Mouse (Mus musculus) urinary bladder, adult 18-20 months (tissue): ENCODE measurements around the gene Tstd1.
A peak's percentile ranks its signal among the peaks of the same experiment; 100 is the strongest.

Source experiments
- DNase-seq, 2 experiments: peaks; one replicate each; pipeline ENCODE4 v3.0.0; 2022; ENCODE audit warnings: low spot score in 2 of 2, mixed read lengths in 2 of 2

The Tstd1 gene

DNA sequence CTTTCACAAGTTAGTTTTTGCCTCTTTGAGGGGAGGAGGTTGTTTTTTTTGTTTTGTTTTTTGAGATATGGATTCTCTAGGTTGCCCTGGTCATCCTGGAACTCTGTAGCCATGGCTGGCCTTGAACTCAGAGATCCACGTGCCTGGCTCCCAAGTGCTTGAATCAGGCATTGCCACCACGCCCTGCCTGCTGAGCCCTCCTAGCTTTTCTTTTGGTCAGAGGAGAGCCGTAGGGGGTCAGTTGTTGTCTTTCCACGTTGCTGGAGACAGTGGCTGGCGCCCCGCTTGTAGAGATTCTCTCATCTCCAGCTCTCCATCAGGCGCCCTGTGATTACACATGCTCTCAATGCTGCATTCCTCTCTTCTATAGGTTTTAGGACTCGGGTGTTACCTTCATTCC, 5.1 kb upstream of the Tstd1 start:
- DNase-seq: no peak

DNA sequence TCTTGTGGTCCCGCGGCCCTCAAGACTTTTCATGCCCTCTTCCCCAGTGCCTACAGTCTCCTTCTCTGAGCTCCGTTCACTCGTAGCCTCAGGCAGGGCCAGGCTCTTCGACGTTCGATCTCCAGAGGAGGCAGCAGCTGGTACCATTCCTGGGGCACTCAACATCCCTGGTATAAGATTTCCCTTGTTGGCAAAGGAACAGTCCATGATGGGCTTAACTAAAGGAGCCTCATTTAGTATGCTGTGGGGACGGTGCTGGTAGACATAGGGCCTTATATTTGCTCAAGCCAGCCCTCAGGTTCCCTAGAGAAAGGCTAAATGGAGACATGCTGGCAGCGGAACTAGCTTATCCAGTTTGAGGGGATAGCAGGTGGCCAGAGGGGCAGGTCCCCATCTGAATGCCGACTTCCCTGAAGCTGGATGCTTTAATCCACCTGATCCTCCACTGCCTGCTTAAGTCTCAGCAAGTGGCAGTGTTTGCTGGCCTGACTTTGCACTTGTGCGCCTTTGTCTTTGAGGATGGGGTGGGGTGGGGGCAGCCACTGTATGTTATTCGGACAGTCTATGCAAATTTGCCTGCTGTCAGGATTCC, 715 bp downstream of the Tstd1 start:
- no peak for DNase-seq

DNA sequence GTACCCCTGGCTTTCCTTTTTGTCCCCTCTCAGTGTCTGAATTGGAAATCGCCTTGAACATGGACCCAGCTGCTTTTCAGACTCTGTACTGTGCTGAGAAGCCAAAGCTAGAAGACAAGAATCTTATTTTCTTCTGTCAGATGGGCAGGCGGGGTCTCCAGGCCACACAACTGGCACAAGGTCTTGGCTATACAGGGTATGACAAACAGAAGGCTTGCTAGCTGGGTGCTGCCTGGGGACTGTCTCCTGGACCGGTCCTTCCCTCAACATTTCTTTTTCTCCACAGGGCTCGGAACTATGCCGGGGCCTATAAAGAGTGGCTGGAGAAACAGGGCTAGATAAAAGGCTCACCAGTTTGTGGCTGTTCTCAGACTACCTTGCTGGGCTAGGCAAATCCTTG, 1.2 kb downstream of the Tstd1 start:
- no peak for DNase-seq

DNA sequence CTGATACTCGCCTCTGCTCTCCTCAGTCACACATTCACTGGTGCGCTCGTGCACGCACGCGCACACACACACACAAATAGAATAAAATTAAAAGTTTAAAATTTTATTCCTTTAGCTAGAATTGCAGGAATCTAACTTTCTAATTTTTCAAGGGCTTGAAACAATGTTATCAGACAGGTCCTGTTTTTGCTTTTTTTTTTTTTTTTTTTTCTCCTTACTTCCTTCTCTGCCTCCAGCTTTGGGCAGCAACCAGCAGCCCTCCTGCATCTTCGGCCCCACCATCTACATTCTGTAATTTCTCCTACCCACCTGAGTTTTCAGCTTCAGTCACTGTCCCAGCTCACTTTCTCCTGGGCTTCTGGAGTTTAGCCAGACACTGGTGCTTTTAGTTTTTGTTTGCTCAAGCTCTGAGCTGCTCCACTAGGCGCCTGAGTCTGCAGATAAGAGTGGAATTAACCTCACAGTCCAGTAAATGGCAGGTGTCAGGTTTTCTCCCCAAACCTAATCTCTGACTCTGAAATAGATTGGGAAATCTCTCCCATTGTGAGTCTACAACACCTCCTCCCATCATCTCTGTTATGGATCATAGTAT, 3.9 kb downstream of the Tstd1 start:
- no peak for DNase-seq

DNA sequence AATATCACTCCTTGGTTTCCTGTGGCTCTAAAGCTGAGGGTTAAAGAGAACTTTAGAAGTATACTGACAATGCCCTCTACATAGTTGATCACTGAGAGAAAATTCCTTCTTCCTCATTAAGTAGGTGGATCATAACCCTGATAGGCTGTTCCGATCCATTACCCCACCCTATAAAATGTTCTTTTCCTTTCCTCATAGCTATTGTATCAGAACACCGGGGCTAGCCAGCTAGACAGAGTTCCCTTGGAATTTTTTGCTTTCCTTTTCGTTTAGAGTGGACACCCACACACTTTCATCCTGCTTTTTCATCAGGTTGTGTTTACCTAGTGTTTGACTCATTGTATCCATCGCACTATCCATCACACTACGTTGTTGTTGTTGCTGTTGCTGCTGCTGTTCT, 6.0 kb downstream of the Tstd1 start:
- DNase-seq: no peak

DNA sequence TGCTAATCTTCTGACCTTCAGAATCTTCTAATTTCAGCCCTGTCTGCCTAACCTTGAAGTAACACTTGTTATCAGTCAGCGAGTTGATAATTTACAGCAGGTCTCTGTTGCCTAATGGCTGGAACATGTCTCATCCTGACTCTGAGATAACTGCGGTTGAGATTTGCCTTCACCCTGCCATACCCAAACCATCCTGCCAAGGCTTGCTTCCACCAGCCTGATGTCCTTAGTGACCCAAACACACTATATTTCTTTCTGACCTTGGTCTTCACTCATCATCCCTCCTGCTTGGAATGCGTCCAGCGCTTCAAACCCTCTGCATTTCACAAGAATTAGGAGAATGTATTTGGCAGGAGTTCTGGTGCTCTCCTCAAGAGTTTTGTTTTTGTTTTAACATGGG, 6.5 kb downstream of the Tstd1 start:
- peak in 1 of 2 experiments; percentile 64 for DNase-seq

DNA sequence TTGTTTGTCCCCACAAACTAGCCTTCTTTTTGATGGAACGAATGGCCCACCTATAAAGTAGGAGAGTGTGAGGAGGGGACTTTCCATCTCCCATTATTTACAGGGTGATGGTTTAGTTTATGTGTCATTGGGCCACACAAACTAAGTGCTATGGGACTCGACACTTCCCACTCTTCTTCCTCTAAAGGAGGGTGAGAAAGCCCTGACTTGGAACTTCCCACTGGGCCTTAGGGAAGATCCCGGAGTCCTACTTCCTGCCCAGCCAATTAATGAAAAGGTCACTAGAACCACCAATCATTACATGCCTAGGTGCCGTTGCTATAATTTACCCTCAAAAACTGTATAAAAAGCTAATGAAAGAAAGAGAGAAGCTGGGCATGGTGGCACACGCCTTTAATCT, 13.5 kb downstream of the Tstd1 start:
- DNase-seq: no peak

DNA sequence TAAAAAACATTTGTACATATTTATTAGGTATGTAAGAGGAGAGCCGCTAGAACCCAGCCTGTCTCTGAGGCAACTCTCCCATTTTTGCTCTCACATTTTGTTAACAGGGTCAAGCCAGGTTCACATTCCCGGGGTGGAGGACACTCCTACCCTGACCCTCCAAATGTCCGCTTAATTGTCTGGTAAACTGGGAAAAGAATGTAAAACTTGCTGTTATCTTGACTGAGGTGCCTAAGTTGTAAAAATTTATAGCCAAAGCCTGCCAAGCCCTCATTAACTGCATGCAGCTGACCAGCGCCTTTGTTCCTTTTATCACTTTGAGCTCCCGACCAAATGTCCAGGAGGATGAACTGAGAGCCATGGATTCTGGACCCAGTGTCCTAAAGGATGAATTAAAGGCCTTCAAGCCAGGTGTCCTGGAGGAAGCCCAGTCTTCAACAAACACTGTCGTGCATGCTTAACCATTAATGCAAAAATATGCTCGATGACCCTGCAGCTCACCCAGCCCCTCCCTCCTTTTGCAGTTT, 16.7 kb downstream of the Tstd1 start:
- DNase-seq: no peak

DNA sequence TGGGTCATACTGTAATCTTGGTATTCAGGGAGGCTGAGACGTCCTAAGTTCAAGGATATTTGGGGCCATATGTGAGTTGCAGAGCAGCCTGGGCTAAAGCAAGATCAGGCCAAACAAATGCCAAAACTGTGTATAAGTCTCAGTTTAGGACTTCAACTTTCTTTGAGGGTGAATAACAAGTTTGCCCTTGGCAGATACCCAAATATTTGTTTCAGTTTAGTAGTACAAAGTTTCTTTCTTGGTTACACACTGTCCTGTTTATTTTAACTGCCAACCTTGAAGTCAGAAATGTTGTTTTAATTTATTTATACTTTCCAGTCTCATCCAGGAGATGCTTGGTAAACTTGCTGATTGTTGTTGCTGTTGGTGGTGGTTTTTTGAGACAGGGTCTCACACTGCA, 17.3 kb downstream of the Tstd1 start:
- DNase-seq: no peak

DNA sequence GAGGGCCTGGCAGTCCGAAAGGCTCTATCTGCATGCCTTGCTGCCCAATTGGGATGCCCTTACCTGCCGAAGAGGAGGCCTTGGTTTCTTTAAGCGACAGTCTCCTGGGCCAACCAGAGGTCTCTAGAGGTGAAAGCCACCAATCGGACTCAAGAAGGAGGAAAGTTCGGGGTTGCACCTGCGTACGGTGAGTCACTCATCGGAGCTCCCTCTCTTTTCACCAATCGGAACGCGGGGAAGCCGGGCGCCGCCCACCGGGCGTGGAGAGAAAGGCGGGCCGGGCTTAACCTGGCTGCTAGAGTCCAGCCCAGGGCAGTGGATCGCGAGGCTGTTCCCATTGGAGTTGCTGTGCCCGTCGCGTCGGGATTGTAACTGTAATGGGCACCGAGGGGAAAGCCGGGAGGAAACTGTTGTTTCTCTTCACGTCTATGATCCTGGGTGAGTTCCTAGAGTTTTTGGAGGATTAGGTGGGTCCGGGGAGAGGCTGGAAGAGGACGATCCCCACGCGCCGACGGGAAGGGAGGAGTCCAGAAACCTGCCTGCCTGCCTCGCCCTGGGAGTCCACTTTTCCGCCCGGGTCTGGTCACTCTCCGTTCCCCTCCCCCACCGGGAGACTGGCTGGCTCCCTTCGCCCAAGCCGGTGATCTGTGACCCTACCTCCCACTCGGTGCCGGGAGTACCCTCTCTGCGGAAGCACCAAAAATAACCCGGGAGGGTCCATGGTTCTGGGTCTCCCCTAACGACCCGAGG, 18.8 kb downstream of the Tstd1 start, which contains the start of gene F11r:
TSS of gene F11r (plus strand) at position 272 of the 750 bp plus-strand sequence.
- peak; percentile 94 to 95 for DNase-seq

DNA sequence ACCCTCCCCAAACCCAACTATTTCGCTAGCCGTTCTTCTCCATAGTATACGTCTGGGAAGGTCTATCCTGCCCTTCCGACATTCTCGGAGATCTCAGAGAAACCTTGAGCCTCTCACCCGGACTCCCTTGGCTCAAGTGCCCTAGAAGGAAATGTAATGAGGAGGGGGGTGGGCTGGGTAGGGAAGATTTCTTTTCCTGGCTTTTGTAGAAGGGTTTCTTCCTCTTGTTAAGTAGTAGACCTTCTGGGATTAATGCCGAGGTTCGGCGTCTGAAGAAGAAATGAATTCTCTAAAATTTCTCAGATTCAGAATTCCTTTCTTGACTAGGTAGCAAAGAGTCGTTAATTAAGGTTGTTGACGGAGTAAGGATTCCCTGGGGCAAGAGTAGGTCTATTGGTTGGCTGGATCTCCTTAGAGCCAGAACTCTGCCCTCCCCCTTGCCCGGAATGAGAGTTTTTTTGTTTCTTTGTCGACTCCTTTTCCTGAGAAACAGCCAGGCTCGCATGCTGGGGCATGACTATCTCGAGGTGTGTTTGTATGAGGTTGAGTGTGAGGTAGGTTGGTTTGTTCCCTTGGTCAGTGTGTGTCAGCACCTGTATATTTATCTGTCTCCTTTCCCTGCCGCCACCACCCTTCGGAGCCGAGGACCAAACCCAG, 19.5 kb downstream of the Tstd1 start:
- DNase-seq: peak in 1 of 2 experiments; percentile 64

DNA sequence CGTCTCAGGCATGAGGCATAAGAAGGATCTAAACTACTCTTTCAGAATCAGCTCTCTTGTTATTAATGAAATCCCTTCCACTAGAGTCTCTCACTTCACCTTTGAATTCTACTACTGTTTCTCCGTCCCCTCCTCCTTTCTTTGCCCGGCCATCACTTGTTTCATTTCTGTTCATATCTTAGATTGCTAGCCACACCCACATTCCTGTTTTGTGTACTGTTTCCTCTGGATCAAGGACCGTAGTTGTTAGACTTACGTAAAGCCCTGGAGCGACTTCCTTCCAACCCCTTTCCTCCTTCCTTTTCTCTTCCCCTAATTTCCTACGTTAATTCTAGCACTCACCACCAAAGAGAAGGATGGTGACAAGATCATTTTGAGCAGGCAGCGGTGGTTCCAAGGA, 20.4 kb downstream of the Tstd1 start:
- no peak for DNase-seq

DNA sequence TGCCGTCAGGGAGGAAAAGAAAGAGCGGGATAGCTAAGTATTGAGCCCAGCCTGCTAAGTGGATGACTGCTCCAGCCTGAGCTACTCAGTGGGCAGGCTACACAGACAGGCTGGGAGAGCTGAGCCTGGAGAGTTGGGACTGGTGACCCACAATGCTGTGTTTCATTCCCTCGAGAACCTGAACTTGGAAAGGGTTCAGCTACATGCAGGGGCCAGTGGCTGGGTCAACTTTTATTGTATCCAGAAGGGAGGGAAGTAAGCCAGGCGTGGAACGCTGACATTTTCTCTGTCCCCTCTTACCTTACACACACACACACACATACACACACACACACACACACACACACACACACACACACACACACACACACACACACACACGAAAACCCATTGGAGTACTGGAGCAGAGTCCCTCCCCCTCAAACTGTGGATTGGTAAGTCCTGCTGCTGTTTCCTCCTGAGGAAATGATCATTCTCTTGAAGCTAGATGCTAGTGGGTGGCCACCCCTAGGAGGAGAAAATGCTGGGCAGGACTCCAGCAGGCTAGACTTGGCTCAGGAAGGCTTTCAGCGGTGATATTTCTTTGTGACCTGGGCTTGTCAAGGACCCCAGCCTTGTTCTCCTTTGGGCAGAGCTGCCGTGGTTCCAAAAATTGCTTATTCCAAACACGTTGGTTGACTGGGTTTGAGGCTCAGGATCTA, 21.5 kb downstream of the Tstd1 start:
- peak in 1 of 2 experiments; percentile 22 for DNase-seq

DNA sequence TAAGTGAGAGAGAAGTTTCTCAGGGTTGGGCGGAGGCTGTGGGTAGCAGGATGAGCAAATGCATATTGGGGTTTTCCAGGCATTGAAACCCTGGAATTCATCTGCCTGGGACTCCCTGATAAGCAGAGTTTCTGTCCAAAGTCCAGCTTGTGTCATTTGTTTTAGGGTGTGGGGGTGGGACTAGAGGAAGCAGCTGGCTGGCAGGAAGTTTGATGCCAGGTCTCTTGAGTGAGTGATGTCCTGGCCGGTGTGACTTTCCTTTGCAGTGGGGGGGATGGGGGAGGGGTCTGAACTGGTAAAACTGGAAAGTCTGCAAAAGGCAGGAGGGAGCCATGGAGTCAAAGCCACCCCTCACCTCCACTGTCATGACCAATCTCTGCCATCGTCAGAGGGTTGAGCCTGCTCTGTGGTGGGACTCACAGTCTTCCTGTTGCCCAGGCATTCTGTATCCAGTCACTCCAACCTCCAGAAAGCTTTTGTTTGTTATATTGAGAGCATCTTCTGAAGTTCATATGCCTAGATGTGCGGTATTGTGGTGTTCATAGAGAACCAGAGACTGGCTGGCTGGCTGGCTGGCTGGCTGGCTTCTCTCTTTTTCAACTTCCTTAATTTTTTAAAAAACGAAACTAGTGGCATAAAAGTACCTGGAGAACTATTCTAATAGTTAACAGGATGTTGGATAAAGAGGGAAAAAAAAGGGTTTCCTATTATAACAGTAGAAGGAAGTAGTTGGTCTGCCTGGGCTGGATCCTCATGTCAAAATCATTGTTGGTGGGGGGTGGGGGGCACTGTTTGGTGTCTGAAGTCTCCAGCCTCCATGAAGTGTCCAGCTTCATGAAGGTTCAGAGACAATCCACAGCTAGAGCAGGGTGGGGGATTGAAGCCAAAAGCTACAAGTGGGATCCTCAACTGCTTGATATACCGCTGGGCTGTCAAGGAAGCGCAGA, 23.1 kb downstream of the Tstd1 start:
- DNase-seq: peak in 1 of 2 experiments; percentile 26

DNA sequence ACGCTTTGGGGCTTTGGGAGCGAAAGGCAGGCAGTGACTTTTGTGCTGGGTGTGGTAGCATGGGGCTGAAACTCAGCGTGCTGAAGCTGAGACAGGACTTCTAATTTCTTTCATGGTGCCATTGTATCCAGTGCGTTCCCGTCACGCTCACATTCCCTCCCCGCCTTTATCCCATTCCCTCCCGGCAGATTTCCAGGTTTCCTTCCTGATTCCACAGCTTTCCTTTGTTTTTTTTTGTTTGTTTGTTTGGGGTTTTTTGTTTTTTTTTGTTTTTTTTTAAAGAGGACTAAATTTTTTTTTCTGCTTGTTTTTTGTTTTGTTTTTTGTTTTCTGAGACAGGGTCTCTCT, 23.7 kb downstream of the Tstd1 start:
- no peak for DNase-seq

DNA sequence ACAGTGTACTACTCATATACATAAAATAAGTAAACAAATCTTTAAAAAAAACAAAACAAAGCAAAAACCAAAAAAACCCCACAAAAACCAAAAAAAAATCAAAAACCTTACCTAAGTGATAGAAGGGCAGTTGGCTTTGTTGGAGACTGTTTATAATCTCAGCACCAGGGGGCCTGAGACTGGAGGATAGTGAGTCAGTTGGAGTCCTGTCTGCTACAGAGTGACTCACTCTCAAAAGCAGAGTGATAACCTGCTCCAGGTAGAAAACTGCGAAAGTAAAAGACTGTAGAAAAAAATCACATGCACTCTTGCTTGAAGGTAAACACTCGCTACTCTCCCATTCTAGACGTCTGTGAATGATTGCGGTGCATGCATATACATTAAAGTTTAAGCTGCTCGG, 26.4 kb downstream of the Tstd1 start:
- no peak for DNase-seq

DNA sequence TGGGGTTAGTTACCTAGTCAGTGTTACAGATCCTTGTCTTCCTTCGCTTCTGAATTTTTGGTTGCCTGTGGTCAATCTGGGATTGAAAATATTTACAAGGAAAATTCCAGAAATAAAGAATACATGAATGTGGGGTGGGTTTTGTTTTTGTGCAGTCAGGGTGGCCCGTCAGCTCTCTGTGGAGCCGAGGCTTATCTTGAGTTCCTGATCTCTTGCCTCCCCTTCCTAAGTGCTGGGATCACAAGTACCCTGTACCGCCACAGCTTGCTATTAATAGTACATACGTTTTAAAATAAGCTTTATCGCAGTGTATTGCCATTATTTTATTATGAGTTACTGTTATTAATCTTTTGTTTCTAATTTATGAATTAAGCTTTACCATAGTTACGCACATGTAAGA, 28.2 kb downstream of the Tstd1 start:
- no peak for DNase-seq

DNA sequence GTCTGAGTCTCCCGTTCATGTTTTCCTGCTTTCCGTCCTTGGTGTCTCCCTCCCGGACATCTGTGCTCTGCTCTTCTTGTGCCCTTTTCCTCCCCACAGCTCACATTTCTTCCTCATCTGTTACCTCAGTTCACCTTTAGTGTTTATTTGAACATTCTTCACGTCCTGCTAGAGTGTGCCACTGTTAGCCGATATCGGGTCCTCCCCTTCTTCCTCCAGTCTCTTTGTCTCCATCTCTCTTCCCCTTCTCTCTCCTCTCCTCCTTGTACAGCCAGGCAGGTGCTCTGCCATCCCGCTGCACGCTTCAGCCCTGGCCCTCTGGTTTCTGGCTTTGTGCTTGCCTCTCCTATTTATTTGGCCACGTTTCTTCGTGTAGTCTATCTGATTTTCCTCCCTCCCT, 29.0 kb downstream of the Tstd1 start:
- no peak for DNase-seq

DNA sequence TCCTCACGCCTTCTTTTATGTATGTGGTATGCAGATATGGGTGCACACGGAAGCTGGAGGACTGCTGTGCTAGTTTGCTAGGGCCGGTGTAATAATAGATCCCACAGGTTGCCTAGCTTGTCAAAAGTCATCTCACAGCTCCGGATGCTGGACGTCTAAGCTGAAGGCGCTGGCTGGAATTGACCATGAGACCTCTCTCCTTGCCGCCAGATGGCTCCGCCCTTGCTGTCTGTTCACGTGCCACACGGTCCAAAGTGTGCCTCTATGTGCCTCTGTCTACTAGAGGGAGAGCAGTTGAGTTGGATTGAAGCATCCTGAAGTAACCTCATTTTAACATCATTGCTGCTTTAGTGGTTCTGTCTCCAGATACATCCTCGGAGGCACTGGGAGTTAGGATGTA, 31.4 kb downstream of the Tstd1 start:
- no peak for DNase-seq

DNA sequence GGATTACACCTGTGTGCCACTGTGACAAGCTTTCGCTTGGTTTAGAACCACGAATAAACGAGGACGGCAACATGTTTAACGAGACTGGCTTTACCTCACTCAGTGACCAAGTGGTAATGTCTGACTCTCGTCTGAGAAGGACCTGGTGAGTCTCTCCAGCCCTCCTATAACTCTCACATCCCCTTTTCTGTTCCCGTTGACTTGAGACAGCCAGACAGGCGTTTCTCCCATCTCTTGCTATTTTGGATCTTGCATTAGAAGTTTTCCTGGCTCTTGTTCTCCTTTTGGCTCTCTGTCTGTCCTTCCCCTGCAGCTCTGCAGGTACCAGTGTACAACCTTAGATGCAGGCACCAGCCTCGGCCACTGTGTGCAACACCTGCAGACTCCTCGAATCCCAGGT, 32.3 kb downstream of the Tstd1 start:
- no peak for DNase-seq

DNA sequence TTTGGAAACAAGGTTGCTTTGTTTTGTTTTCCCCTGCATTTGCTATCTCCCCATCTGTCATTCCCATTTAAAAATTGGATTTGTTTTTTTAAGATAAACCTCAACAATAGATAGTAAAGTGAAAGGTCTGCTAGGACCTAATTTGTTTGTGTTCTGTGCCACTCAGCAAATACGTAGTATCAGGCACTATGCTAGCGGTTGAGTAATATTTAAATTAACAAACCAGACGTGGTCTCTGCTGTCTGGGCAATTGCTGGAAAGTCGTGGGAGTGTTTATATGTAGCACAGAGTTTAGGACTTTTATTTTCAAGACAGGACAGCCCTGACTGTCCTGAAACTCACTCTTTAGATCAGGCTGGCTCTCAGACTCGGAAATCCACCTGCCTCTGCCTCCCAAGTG, 33.9 kb downstream of the Tstd1 start:
- no peak for DNase-seq
